Mouse (Mus musculus) ZHBTc4 (cell line): ENCODE results near the gene Zfp870.
"Not testable (repeated sequence)": the region's sequence is repeated elsewhere in the genome, so short reads cannot be mapped to it uniquely, and the experiment has no call there.

Experiments used
- DNase-seq: peaks from one replicate; pipeline ENCODE4 v3.0.0-alpha.2; 2011; ENCODE audit warnings: low read depth, low spot score

The Zfp870 gene

DNA sequence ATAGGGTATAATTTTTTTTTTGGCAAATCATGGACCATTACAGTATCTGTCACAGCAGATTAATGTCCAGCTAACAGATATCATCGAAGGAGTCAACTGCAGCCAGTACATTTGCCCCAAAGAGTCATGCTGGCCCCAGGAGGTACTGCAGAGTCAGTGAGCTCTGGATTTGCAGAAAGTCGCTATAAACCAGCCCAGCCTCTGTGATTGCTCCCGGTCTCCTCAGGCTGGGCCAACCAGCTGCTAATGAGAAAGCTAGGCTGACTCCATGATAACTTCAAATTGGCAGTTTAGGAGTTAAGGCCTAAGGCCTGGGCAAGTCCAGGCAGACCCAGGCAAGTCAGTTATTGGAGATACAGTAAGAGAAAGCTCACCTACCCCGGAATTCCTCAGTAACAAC, 19.4 kb downstream of the Zfp870 start:
- peak; percentile 61 for DNase-seq

DNA sequence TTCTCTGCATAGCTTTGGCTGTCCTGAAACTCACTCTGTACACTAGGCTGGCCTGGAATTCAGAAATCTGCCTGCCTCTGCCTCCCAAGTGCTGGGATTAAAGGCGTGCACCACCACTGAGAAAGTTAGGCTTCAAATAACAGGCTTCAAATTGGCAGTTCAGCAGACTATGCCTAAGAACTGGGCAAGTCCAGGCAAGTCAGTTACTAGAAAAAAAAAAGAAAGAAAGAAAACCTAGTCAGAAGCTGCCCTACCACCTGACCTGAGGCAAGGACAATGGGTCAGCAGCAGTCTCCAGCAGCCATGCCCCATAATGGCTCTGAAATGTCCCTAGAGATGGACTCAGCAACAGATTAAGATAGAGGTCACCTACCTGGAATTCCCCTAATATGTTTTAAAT, 20.0 kb downstream of the Zfp870 start:
- DNase-seq, result peak; percentile 54

DNA sequence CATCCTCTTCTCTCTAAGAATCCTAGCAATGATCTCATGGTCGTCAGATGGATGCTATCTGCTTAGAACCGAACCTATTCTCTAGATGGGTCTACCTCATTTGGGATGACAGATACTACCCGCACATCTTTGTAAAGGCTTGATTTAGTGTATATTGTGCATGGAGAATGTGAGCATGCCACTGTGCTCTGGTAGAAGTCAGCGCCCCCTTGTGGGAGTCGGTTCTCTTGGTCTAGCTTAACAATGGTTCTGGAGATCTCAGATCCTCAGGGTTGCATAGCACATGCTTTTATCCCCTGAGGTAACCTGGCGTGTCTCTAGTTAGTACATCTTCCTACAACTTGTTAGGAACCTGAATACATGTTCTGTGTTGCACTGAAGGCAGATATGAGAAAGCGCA, 24.2 kb downstream of the Zfp870 start:
- DNase-seq, result not testable (repeated sequence)

DNA sequence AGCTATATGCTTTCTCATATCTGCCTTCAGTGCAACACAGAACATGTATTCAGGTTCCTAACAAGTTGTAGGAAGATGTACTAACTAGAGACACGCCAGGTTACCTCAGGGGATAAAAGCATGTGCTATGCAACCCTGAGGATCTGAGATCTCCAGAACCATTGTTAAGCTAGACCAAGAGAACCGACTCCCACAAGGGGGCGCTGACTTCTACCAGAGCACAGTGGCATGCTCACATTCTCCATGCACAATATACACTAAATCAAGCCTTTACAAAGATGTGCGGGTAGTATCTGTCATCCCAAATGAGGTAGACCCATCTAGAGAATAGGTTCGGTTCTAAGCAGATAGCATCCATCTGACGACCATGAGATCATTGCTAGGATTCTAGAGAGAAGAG, 34.7 kb downstream of the Zfp870 start:
- DNase-seq, result not testable (repeated sequence)

DNA sequence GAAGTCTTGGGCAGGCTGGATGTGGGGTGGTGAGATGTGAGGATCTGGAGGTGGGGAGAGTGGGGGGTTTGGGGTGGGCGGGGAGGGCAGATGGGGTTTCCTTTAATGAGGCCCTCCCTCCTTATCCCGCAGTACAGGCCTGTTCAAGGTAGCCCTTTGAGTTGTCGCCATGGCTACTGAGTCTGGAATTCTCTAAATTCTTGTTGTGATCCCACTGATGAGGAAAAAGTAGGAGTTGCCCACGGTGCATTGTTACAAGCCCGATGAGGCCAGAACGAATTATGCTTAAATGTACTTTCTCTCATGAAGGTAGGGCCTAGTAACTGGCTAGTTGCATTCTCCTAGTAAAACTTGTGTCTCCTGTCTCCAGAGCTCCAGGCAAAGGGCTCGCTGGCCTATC, 39.9 kb downstream of the Zfp870 start:
- DNase-seq, result peak; percentile 56

DNA sequence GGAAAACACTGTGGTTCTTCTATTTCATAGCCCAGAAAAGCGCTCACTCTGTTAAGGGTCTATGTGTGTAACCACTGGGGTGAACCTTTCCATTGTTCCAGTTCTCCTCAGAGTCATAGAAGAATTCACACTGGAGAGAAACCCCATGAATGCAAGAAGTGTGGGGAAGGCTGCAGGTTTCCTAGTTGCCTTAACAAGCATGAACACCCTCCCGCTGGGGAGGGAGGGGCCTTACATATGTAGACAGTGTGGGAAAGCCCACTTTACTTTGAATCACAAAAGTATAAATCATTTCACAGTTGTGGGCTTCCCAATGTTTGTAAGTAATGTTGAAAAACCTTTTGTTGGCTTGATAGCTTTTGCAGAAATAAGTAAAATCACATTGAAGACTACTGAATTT, 50.1 kb downstream of the Zfp870 start:
- peak; percentile 51 for DNase-seq

DNA sequence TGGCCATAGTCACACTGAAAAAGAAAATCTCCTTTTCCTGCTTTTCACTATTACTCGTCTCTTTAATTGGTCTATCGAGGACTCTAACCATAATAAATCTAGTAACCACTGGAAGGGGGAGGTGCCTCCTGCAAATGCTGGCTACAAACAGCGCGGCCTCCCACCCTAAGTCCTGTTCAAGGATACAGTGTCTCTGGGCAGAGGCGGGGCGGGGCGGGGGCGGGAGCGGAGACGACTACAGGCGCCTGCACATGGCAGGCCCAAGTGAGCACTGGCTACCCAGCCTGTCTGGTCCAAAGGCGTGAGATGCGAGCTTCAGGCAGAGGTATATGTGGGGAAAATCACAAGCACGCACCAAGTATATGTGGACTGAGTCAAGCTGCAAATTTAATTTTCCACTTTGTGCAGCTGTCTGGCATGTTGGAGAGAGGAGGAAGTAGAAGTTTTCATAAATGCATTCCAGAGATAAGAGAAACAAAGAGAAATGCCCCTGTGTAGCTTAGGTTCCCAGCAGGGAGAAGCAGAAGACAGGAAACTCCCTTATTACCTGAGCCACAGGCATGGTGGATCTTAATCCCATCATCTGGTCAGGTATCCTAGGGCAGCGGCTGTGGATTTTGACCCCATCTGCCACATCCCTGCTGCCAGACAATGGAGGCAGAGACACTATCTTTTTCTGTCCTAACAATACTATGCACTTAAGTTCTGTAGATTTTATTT, 52.2 kb downstream of the Zfp870 start:
- peak; percentile 71 for DNase-seq

DNA sequence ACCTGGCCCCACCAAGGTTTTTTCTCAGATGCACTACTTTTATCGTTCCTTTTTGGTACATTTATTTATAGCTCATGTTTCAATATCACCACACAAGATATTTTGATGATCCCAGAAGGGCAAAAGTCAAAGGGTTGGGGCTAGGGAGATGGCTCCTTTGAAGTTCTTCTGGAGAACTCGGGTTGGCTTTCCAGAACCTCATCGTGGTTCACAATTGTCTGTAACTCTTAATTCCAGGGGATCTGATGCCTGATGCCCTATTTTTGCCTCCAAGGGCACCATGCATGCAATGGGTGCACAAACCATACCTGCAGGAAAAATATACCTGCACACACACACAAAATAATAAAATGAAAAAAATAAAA, 61.0 kb downstream of the Zfp870 start:
- DNase-seq, result no peak

DNA sequence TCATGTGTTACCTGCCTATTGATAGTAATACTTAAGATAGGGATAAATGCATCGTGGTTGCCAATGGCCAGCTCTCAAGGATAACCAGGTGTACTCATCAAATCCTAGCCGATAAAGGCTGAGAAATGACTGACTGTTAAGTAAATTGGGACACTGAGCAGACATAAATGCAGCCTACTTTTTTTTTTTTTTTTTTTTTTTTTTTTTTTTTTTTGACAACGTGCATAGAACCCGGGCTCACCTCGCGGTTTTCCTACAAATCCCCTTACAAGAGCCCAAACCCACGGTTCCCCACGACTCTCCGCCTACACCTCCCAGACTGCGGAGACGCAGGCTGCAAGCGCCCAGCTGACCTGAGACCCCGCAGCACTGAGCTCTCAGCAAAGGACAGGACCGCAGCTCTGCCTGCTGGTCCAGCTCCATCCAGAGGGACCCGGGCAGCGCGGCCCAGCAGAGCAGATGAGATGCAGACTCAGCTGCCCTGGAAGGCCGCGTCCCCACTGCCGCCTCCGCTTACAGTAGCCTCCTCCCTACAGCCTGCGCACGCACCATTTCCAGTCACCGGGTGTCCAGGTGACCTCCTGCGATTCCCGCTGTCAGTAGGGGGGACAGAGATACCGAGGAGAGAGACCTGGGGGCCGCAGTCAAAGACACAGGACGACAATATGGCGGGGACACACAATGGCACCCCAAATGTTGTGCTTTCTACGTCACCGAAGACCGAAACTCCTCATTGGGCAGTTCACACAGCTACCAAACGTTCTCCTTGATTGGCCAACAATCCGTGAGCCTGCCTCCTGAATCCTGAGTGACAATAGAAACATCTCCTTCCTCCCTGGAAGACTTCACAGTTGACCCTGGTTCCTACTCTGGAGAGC, 61.7 kb downstream of the Zfp870 start, which contains the start of gene Zfp799:
Gene Zfp799 (minus strand): TSS at position 722 of the 878 bp plus-strand sequence.
- peak; percentile 84 for DNase-seq
